Mouse (Mus musculus) spleen, postnatal 14 days (tissue): ENCODE results near the gene Tnrc18.
A peak's percentile ranks its signal among the peaks of the same experiment; 100 is the strongest.

Experiments used
- DNase-seq, 2 experiments: peaks; one replicate each; pipeline ENCODE4 v3.0.0; 2021 to 2022; ENCODE audit warnings: low spot score in 2 of 2

The Tnrc18 gene

DNA sequence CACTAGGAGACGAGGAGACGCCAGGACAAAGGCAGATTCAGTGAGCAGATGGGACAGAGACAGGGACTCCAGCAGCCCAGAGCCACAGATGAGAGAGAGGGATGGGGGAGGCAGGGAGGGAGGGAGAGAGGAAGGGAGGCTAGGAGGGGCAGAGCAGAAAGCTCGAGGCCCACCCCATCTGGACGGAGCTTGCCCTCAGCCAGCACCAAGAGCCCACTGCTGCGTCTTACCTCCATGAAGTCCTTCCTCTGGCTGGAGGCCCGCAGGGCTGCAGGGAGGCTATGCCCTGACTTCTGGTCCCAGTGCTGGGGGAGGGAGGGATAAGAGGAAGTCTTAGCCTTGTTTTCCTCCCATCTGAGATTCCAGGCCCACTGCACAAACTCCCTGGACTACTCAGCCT, 90.7 kb downstream of the Tnrc18 start:
- DNase-seq, result no peak

DNA sequence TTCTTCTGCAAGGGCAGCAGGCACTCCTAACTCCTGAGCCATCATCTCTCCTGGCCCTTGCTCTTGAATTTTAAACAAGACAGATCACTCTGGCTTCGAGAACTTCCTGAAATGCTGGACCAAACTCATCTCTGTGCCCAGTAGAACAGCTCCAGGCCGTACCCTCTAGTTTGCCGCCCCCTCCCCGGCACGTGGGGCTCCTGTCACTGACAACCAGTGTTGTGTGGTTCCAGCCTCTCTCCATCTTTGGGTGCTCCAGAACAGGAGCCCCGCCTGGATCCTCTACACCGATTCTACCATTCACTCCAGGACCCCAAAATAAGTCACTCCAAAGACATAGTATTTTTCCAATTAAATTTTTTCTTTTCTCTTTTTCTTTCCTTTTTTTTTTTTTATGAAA, 93.2 kb downstream of the Tnrc18 start:
- DNase-seq, result no peak

DNA sequence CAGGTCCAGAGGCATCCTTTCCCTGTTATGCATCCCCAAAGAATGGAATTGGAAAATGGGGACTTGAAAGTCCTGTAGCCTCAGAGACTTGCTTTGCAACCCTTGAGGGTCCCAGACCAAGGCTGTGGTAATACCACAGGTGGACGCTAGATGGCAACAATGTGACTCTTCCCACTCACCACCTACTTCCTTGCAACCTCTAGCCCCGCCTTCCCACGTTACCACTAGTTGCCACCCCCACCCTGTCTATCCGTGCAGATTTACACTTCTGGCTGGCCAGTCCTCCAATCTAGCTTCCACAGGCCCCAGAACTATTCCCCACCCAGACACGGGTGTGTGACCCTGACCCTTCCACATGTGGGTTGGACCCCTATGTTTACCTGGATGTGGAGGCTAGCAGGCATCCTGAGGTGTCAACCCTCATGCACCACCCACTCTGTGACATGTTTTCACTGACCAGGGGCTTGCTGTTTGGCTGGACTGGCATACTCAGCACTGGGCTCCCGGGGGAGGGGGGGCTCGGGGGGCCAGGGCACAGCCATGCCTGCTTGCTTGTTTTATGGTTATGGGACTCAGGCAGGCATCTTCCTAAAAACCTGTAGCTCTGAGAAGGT, 93.8 kb downstream of the Tnrc18 start:
- peak; percentile 32 to 54 for DNase-seq

DNA sequence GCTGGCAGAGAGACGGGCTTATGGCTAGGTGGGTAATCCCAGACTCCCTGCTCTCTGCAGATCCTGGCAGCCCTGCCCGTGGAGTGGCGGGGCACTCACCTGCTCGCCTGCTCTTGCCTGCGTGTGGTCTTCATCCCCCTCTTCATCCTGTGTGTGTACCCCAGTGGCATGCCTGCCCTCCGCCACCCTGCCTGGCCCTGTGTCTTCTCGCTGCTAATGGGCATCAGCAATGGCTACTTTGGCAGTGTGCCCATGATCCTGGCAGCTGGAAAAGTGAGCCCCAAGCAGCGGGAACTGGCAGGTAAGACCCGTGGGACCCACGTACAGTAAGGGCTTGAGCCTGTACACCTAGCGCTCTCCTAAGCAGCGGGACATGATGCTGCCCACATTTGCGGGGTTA, 97.6 kb downstream of the Tnrc18 start:
- DNase-seq, result no peak

DNA sequence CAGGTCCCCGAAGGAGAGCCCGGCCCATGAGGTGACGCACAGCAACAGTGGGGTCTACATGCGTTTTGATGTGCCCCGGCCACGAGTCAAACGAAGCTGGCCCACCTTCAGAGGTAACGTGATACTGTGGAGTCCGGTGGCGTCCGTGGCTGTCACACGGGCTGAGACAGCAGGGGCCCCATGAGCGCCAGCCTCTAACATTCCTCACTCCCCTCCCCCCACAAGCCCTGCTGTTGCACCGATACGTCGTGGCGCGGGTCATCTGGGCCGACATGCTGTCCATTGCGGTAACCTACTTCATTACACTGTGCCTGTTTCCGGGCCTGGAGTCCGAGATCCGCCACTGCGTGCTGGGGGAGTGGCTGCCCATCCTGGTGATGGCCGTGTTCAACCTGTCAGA, 99.0 kb downstream of the Tnrc18 start:
- no peak for DNase-seq

DNA sequence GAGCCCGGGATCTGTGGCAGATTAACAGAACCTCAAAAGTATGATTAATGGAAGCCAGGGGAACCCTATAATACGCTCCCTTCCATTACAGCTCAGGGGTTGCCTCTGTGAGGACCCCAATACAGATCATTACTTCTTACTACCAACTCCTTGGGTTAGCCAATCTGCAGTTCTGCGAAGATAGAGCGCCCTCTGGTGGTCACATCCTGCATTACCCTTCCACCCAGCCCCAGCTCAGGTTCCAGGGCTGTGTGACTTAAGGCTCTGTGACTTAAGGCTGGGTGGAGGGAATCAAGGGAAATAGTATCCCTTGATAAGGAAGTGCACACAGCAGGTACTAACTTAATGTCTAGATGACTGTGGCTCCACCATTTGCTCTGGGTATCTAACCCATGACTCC, 99.4 kb downstream of the Tnrc18 start:
- peak; percentile 54 to 77 for DNase-seq

DNA sequence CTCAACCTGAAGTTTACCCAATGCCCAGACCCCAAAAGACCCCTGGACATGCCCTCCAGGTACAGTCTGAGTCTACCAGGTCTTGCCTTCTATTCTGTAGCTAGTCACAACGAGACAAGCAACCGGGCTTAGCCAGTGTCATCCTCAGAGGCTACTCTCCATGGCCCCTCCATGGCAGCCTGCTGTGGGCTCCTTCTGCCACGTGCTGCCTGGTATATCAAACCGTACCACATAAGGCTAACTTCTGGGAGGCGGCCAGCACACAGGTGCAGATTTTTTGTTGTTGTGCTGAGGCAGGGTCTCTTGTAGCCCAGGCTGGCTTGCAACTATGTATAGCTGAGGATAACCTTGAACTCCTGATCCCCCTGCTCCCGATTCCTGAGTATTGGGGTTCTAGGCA, 101.4 kb downstream of the Tnrc18 start:
- DNase-seq, result no peak

DNA sequence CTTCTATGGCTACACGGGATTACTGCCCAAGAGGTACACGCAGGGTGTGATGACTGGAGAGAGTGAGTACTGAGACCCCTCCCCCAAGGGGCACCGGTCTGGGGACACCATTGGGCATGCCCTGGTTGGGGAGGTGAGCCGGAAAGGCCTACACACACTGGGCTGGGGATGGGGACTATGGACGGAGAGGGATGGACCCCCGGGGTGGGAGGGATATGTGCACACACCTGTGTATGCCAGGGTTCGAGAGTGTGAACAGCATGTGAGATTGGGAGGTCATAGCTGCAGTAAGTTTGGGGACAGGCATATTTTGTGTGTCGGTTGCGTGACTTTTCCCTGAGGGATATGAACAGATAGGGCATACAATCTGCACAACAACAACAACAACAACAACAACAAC, 102.4 kb downstream of the Tnrc18 start:
- no peak for DNase-seq

DNA sequence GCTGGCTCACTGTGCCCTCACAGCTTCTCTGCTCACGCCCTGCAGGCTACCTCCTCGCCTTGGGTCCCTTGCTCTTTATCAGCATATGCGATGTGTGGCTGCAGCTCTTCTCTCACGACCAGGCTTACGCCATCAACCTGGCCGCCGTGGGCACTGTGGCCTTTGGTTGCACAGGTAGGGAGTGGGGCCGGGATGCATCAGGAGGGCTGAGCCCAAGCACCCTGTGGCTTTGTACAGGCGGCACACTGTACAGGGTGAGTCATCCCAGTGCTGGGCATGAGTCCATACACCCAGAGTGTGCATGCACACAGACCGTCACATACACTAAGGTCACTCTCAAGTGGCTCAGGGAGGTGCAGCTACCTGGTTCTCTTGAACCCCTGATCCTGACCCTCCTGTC, 103.5 kb downstream of the Tnrc18 start:
- no peak for DNase-seq

DNA sequence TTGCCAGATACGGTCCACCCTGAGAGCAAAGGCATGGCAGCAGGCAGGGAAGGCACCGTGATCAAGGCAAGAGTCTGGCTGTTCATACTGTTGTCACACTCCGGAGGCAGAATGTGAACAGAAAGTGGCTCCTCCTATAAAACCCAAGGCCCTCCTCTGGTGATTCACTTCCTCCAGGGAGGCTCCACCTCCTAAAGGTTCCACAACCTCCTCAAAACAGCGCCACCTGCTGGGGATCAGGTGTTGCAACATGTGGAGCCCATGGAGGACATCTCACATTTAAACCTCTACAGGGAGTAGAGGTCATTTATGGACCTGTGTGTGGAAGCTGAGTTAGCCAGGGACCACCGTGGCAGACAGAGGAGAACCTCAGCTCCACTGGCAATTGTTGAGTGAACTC, 105.1 kb downstream of the Tnrc18 start:
- DNase-seq, result no peak

DNA sequence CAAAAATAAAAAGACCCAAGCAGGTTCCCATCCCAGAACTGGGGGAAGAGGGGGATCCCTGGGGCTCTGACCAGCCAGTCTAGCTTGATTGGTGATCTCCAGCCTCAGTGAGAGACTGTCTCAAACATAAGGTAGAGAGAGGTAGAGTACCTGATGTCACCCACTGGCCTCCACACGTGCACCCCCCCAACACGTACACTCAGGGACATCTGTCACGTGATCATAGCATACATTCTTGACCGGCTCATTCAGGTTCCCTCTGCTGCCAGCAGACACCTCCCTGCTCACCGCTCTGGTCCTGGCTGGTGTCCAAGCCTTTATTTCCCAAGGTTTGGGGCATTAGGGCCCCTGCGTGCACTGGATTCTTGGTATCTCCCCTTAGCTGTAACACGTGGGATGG, 108.0 kb downstream of the Tnrc18 start:
- DNase-seq, result no peak

DNA sequence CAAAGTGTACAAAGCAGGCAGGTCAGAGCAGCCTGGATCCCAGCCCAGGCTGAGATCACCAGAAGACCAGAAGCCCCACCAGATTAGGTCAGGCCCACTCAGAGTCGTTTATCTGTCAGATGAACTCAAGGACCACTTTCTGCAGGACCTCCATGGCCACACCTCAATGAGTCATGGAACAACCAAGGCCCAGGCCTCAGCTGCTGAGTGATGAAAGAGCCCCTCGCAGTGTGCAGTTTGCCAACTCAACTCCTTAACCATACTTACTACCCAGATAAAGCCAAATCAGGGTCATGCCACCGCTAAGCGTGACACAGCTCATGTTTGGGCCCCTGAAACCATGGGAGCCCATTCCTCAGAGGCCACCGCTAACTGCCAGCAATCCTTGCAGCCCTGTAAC, 109.8 kb downstream of the Tnrc18 start:
- no peak for DNase-seq

DNA sequence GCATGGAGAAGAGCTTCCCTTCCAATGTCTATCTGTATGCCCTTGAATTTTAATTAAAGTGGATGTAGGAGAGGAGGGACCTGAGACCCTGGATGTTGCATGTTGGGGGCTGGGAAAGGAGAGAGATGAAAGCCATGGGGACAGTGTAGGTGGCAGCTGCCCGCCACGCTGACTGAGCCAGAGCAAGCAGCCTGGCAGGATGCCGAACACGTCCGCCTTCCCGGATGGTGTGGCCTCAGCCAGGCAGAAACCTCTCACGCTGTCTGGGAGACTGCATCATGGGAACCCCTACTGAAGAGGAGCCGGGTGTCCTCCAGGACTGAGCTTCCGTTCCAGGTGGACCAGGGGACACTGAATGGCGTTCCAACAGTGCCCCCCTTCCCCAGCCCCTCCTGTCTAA, 113.9 kb downstream of the Tnrc18 start:
- no peak for DNase-seq

DNA sequence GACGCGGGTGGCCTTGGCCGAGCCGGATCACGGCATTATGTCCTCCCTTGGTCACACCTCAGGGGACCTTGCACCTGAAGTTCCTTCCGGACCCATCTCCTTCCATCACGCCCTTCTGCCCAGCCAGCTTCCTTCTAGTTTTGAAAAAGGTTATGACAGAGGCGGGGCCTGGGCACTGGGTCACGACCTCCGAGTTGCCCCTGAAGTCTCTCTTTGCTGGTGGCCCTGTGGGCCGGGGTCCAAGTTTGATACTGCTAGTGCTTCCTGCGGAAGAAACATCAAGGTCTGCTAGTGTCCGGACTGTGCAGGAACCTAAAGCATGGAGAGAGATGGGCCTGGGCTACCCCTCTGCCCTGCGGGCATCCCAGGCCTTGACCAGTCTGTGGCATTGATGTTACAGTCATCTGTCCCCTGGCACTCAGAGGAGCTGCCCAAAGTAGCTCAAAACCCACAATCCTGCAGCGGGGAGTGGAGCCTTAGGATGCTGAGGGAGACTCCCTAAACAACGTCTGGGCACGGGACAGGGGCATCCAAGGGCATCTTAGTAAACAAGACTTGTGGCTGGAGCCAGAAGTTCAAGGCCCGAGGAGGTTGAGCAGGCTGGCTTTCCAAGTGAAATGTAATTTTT, 114.8 kb downstream of the Tnrc18 start:
- DNase-seq, result no peak

DNA sequence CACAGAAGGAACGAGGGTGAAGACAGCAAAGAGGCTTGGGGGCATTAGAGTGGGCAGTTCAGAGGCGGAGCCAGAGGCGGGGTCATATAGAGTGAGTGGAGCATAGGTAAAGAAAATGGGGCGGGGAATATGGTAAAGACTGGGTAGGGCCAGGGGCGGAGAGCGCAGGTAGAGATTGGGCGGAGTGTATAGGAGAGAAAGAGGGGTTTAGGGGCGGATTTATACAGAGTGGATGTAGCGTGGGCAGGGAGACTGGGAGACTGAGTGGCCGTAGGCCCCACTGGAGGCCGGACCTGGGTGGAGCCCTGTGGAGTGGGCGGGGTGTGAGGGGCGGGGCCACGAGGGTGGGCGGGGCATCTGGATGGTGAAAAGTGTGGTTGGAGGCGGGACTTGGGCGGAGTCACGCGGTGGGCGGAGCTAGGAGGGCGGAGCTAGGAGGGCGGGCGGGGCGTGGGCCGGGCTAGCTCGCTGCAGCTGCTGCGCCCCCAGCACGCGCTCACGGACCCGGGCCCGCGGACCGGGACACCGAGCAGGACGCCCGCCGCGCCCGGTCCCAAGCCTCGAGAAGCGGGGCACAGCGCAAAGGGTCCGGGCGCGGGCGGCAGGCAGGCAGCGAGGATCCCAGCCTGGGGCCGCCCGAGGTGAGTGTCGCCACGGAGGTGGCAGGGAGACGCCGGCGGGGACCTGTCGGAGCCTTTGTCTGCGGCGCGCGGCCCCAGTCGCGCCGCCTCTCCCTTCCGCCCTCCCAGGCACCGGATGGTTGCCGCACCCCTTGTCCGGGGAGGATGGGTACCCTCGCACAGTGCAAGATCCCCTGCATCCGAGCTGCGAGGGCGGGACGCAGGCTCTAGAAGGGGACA, 115.6 kb downstream of the Tnrc18 start:
- no peak for DNase-seq

DNA sequence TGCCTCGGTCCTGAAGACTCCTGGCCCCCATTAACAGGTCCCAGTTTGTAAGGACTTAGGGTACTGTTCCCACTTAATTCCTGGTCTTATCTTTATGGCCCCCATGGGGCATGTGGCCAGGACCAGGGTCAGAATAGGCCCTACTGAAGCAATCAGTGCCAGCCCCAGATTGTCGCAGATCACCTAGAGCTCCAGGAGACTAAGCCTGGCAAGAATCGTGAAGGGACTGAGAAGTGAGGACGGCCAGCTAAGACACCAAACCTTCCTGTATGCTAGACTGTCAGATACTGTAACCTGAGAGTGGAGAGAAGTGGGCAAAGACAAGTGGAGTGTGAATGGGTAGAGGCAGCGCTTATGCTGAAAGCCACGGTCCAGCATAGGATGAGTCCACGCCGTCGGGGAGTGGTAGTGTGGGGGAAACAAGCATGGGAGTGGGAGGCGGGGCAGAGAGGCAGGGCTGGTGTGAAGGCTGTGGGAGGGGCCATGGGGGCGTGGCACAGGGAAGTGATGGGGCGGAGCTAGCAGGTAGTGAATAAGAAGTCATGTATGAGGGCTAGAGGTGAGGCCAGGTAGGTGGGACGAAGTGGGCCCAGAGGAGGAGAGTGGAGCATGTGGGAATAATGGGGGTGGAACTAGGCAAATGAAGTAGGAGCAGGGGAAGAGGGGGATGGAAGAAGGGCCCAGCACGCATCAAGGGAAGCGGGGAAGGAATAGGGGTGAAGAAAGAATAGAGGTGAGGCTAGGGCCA, 116.4 kb downstream of the Tnrc18 start:
- no peak for DNase-seq

DNA sequence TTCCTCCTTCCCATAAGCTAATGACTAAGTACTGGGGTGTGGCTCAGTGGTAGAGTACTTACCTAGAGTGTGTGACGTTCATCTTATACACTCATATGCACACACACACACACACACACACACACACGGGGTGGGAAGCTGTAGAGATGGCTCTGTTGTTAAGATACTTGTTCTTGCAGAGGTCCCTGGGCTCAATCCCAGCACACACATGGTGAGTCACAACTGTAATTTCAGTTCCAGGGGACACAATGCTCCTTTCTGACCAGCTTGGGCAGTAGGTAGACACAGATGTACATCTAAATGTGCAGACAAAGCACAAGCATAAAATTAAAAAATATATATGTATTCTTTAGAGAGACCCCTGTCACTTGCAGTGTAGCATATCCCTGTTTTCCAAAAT, 119.7 kb downstream of the Tnrc18 start:
- DNase-seq, result no peak

DNA sequence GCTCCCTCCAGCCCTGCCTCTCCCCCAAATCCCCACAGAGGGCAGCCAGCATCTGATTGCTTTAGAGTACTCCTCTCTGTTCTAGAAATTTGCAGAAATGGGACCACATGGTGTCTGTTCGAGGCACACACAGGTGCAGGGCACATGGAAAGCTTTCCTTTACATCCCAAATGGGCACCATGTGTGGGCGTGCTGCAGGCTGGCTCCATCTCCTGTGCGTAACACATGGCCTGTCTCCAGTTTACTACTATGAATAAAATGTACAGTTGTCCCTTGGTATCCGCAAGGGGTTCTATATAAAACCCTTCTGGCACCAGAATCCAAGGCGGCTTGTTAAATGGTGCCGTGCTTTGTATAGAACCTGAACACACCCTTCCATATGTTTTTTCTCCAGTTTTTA, 120.6 kb downstream of the Tnrc18 start:
- no peak for DNase-seq

DNA sequence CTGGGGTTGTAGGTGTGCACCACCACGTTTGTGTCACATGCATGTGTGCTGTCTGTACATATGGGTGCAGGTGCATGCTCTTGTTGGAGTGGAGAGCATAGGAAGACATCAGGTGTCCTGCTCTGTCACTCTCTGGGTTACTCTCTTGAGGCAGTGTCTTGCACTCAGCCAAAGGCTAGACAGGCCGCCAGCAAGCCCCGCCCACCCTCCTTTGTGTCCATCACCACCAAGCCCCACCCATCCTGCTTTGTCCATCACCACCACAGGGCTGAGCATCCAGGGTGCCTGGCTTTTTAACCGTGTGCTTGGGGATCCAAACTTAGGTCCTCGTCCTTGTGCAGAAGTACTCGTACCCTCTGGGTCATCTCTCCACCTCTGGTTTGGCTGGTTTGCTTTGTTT, 121.2 kb downstream of the Tnrc18 start:
- DNase-seq, result no peak

DNA sequence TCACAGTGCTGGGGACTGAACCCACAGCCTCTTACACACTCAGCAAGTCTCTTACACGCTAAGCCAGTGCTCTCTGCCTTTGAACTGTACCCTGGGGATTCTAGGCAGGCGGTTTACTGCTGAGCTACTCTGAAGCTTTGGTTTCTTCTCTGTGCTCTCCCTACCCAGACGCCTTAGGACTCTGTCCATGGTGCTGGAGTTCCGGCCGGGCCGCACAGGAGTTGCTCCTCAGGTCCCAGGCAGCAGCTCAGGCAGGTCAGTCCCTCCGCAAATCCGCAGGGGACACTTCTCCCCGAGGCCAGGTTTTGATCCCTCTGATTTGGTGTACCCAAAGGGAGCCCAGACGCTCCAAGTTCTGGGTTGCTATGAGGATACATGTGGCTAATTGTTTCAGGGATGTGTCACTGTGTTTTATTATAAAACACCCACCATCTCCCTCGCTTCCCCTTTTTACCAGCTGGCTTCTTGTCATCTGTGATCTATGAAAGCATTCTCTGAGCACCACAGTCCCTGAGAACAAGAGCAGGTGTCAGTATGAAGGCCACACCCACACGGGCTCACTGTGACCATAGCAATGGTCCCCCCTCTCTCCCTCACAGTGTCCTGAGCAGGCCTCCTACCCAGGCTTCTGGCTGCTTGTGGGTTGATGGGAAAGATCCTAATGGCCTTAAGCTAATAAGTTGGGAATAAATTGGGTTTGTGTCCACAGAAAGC, 122.7 kb downstream of the Tnrc18 start:
- DNase-seq, result peak in 1 of 2 experiments; percentile 56

DNA sequence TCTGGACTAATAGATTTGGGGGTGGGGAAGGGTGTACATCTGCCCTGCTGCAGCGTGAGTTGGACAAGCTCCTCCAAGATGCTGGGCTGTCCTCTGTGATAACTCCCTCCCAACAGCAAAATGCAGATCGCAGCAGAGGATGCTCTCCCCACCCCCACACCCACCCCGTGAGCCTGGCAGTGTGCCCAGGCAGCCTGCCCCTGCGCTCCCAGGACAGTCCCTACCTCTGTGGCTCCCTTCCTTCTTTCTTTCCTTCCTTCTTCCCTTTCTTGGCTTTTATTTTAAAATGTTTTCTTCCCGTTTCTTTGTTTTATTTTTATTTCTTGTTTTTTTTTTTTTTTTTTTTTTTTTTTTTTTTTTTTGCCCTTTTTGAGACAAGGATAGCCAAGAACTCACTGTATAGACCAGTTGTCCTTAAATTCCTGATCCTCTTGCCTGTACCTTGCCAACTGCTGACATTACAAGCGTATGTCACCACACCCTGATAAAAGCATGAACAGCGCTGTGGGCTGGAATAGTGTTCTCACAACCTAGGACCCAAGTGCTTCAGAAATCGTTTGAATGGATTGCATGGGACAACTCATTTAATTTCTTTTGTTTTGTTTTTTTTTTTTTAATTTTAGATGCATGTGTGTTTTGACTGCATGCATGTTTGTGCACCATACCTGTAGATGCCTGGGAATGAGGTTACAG, 123.6 kb downstream of the Tnrc18 start:
- no peak for DNase-seq
